Comparison of ENCODE assay signal across 3 mouse cellular contexts in the genomic region with DNA sequence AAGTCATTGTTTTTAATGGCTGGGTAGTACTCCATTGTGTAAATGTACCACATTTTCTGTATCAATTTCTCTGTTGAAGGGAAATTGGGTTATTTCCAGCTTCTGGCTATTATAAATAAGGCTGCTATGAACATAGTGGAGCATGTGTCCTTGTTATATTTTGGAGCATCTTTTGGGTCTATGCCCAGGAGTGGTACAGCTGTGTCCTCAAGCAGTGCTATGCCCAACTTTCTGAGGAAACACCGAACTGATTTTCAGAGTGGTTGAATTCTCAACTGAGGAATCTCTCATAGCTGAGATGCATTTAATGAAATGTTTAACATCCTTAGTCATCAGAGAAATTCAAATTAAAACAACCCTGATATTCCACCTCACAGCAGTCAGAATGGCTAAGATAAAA.
DNase-seq lines count a peak whose midpoint lies in the region; ATAC-seq lines count a peak whose summit lies in the region.

No protein-coding gene starts in this region.

- peak; percentile 72; the same call in 1 of the 2 replicates for ATAC-seq in frontal cortex, adult (ENCODE audit: low TSS enrichment)

- peak; percentile 40 for DNase-seq in brain, adult 2 months (ENCODE audit: low read depth, low spot score)
- peak; percentile 15 for DNase-seq in telencephalon, adult 2 months (ENCODE audit: low read depth, low spot score)
